Mouse (Mus musculus): Measurements from ENCODE around the gene Vapa.
"Not testable (repeated sequence)": the region's sequence is repeated elsewhere in the genome, so short reads cannot be mapped to it uniquely, and the experiment has no call there.

The Vapa gene

GRCm38 (mm10) chr17:65562761-65563160 is 50.6 kb downstream of the Vapa start:
- peak; percentile 81 for DNase-seq (ENCODE audit: low spot score)

GRCm38 (mm10) chr17:65561361-65562015 is 51.9 kb downstream of the Vapa start:
- DNase-seq (ENCODE audit: low spot score) = peak; percentile 27

- no peak for DNase-seq (ENCODE audit: low spot score)
Observed at GRCm38 (mm10) chr17:65559273-65559672, 54.1 kb downstream of the Vapa start.

DNA sequence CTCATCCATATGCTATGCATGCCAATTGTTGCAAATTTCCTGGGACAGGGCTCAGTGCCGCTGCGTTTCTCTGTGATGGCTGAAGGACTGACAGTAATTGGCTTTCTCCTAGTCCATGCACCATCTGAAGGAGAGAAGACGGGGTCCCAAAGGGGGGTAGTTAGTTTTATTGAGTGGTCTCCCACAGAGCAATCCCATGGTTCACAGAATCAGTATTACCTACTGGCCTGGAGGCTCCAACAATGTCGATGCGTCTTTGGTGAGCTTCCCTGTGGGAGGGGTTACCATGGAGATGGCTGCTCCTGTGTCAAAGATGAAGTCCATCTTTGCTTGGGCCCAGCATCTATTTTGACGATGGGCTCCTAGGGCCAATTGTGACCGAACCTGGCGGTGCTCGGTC is 54.6 kb downstream of the Vapa start:
- DNase-seq (ENCODE audit: low spot score) = no peak

GRCm38 (mm10) chr17:65558217-65558616 is 55.1 kb downstream of the Vapa start:
- peak; percentile 65 for DNase-seq (ENCODE audit: low spot score)

- no peak for DNase-seq (ENCODE audit: low spot score)
Observed at GRCm38 (mm10) chr17:65557212-65557611, 56.1 kb downstream of the Vapa start.

DNA sequence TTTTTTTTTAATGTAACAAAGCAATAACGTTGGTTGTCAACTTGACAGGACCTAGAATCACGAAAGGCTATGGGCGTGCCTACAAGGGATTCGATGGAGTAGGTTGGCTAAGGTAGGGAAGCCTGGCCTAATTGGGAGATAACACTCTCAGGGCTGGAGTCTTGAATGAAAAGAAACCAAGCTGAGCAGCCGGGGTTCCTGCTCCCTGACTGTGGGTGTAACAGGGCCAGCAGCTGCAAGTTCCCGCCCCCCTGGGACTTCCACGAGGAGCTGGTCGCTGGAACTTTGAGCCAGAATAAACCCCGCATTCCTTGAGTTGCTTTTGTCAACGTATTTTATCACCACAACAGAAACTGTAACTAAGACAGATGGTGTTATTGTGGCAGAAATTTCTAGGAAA is 56.6 kb downstream of the Vapa start:
- DNase-seq (ENCODE audit: low spot score) = no peak

DNA sequence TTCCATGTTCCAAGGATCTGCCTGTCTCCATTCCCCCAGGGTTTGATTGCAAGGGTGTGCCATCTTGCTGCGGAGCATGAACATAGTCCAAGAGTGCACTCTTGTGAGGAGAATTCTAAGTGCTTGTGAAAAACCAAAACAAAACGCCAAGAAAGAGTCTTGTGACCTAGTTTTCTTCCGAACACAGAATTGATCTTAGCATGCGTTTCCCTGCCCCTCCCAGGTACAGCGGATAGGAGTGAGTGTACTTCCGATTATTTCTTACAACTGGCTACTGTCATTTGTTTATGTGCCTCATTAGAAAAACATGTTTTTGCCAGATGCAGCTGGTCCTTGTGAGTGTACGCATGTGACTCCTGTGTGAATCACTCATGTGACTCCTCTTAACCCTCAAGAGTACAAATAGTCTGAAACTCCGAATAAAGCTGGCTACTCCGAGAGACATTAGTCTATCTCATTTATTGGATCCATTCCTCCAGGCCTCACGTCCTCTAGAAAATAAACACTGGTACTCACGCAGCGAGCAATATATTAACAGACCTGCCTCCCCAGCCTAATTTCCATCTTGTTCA is 60.8 kb downstream of the Vapa start:
- DNase-seq (ENCODE audit: low spot score) = no peak

GRCm38 (mm10) chr17:65550357-65550756 is 63.0 kb downstream of the Vapa start:
- no peak for DNase-seq (ENCODE audit: low spot score)

GRCm38 (mm10) chr17:65548698-65549365 is 64.5 kb downstream of the Vapa start:
- DNase-seq (ENCODE audit: low spot score) = no peak

DNA sequence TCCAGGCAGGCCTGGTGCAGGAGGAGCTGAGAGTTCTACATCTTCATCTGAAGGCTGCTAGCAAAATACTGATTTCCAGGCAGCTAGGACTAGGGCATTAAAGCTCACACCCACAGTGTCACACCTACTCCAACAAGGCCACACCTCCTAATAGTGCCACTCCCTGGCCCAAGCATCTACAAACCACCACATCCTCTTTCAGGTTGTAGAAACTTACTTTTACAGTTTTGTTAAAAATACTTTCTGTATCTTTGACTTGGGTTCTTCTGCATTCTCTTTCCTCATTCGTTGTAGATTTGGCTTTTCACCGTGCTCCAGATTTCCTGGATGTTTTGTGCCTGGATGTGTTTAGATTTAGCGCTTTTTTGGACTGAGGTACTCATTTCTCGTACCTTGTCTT is 67.1 kb downstream of the Vapa start:
- not testable (repeated sequence) for DNase-seq (ENCODE audit: low spot score)

GRCm38 (mm10) chr17:65540441-65541272 is 72.7 kb downstream of the Vapa start, which contains the start of gene Tmem232:
TSS of gene Tmem232 (minus strand) at chr17:65540782.
- no peak for DNase-seq (ENCODE audit: low spot score)

- DNase-seq (ENCODE audit: low spot score) = peak; percentile 66
Observed at GRCm38 (mm10) chr17:65536156-65536555, 77.2 kb downstream of the Vapa start.

- DNase-seq (ENCODE audit: low spot score) = not testable (repeated sequence)
Observed at GRCm38 (mm10) chr17:65532381-65532780, 81.0 kb downstream of the Vapa start.
